Mouse (Mus musculus) heart, embryonic 15.5 days (tissue): Measurements from ENCODE around the gene Wwox. TPM values are rescaled to one million over a fixed set of nuclear protein-coding genes. Genes with fewer than 3 reads are reported as not detected.

Experiments used
- ATAC-seq: fragments of 200-750 bp; cut with Nextera tagmentation; replicated peaks from 2 replicates; pipeline ENCODE4 v1.8.0; 2017; ENCODE audit warnings: low read depth, moderate TSS enrichment; ENCODE audit not compliant: insufficient number of reproducible peaks, insufficient read depth, low FRiP score
- H3K27ac ChIP-seq: fragments of 300-500 bp; sonication (generic); 2 replicates; pipeline ENCODE4 v1.5.1; 2015; ENCODE audit warnings: mild to moderate bottlenecking, inconsistent platforms
- H3K27me3 ChIP-seq: fragments of 300-500 bp; sonication (generic); 2 replicates; pipeline ENCODE4 v1.6.1; 2015; ENCODE audit warnings: inconsistent platforms
- H3K36me3 ChIP-seq: fragments of 300-500 bp; sonication (generic); 2 replicates; pipeline ENCODE4 v1.6.1; 2015; ENCODE audit warnings: mild to moderate bottlenecking, inconsistent platforms
- H3K4me1 ChIP-seq: fragments of 300-500 bp; sonication (generic); replicated peaks from 2 replicates; pipeline ENCODE4 v1.6.1; 2015; ENCODE audit warnings: inconsistent platforms
- H3K4me2 ChIP-seq: fragments of 300-500 bp; sonication (generic); 2 replicates; pipeline ENCODE4 v1.6.1; 2015; ENCODE audit warnings: inconsistent platforms, mild to moderate bottlenecking, moderate library complexity
- H3K4me3 ChIP-seq: fragments of 300-500 bp; sonication (generic); 2 replicates; pipeline ENCODE4 v1.5.1; 2015; ENCODE audit warnings: mild to moderate bottlenecking, inconsistent platforms
- H3K9ac ChIP-seq: fragments of 300-500 bp; sonication (generic); 2 replicates; pipeline ENCODE4 v1.6.1; 2015; ENCODE audit warnings: mild to moderate bottlenecking, inconsistent platforms
- H3K9me3 ChIP-seq: fragments of 300-500 bp; sonication (generic); replicated peaks from 2 replicates; pipeline ENCODE4 v1.6.1; 2016; ENCODE audit warnings: inconsistent platforms
- WGBS: fragments of 180-500 bp; shearing (Covaris S2); methylation state at CpG from one replicate; pipeline ENCODE4 v1.1.7; 2015; ENCODE audit warnings: mixed read lengths; 5-methylcytosine and 5-hydroxymethylcytosine counted together
- polyA plus RNA-seq: library from polyadenylated mRNA; unstranded; fragments of >200 nt; fragmentation: Nextera tagmentation; extraction: Ambion mirVana; gene quantifications from 2 replicates; pipeline ENCODE4 v1.2.1, GENCODE M21; 2015

Gene Wwox
- polyA plus RNA-seq, 1 experiment from 2014 or later, result 10.9 TPM

DNA sequence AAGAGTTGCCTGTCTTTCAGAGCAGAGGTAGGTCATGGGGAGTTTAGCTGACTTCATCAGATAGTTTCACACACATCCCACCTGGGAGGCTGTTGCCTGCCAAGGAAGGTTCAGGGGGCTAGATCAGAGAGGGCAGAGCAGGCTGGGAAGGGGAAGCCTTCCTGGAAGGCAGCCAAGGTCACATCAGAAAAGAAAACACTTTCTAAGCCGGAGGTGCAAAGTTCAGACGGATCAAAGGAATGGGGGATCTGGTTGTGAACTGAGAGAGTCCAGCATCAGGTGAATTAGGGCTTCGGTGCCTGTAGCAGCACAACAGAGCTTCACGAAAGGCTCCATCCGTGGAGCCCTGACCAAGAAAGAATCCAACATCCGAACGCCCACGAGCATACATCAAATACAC is 488.0 kb downstream of the Wwox start:
- H3K4me3 ChIP-seq, result no peak overlapping the region
- ATAC-seq, result no peak
- no peak overlapping the region for H3K4me2 ChIP-seq
- H3K27me3 ChIP-seq, result no peaks in the 10 kb centered on the region
- H3K36me3 ChIP-seq, result no peaks in the 10 kb centered on the region
- 59% methylated on average over 8 of the region's 8 CpGs for WGBS
- H3K27ac ChIP-seq, result no peak overlapping the region
- peaks cover 7% of the 10 kb centered on the region for H3K4me1 ChIP-seq
- H3K9ac ChIP-seq, result no peak overlapping the region
- no peaks in the 10 kb centered on the region for H3K9me3 ChIP-seq

DNA sequence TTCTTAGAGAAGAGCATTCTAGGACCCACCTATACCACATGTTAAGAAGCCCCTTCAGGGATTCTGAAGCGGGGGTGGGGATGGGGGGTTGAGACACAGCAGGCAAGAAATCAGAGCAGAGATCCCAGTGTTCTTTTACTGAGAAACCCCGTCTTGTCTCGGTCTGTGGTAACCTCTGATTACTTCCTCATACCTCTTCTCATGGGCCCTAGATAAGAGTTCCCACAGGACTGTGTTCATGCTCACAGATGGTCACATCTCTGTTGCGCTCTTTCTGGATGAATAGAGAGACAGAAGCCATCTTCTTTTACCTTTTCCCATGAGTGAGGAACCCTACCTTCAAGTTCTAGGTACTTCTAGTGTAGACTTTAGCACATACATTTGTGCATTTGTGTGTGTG is 488.5 kb downstream of the Wwox start:
- no peak for ATAC-seq
- H3K9ac ChIP-seq, result no peak overlapping the region
- peaks cover 7% of the 10 kb centered on the region for H3K4me1 ChIP-seq
- H3K36me3 ChIP-seq, result no peaks in the 10 kb centered on the region
- H3K27me3 ChIP-seq, result no peaks in the 10 kb centered on the region
- no peaks in the 10 kb centered on the region for H3K9me3 ChIP-seq
- H3K27ac ChIP-seq, result no peak overlapping the region
- H3K4me2 ChIP-seq, result no peak overlapping the region
- no peak overlapping the region for H3K4me3 ChIP-seq
- 77% methylated on average over 4 of the region's 4 CpGs for WGBS

DNA sequence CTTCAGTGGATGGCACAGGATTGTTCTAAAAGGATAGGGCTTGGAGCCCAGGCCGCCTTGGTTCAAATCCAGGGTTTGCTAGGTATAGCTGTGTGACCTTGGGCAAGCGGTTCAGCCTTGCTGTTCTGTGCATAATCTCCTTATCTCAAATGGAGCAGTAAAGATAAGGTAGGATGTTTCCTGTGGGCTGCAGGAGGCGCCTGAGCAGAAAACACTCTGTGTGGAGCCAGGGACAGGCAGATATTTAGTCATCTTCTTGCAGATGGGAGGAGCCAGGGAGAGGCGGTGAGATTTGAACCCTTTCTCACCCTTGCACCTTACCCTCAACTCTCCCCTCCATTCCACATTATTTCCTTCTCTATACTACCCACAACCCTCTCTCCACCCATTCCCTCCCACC is 490.1 kb downstream of the Wwox start:
- H3K27me3 ChIP-seq, result no peaks in the 10 kb centered on the region
- ATAC-seq, result no peak
- no peak overlapping the region for H3K9ac ChIP-seq
- no peaks in the 10 kb centered on the region for H3K9me3 ChIP-seq
- H3K4me3 ChIP-seq, result no peak overlapping the region
- H3K4me1 ChIP-seq, result peaks cover 7% of the 10 kb centered on the region
- no peaks in the 10 kb centered on the region for H3K36me3 ChIP-seq
- H3K4me2 ChIP-seq, result no peak overlapping the region
- H3K27ac ChIP-seq, result no peak overlapping the region
- 82% methylated on average over 4 of the region's 4 CpGs for WGBS

DNA sequence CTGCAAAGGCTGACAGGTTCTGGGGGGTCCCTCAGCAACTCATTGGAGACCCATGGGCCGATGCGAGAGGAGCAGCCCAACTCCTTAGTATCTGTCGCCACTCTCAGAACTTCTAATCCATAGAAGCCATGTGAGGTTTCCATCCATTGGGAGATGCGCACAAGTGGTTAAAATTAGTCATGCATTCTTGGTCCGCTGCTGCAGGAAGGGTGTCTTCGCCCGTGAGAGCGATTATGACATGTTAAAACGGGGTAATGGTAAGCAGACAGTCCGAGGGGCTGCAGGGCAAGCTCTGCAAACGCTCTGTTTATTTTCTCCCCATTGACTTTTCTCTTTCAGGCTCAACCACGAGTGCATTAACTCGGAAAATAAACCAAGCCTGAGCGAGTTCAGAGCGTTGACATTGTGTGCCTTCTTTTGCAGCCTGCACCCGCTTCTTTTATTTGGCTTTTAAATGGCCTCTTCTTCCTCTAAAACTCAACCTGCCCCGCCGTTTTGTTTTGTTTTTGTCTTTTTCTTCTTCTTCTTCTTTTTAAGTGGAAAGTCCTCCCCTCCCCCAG is 492.7 kb downstream of the Wwox start:
- Histone ChIP-seq H3K9ac (no peak overlapping the region), H3K9me3 (no peaks in the 10 kb centered on the region), H3K4me2 (peak overlapping the region; percentile 21; the same call in 1 of the 2 replicates), H3K36me3 (no peaks in the 10 kb centered on the region), H3K4me1 (peaks cover 12% of the 10 kb centered on the region), H3K27me3 (0 out of 2 replicates have a peak, but pooled peaks cover 3% of the 10 kb centered on the region), H3K27ac (no peak overlapping the region), H3K4me3 (no peak overlapping the region)
- 46% methylated on average over 18 of the region's 18 CpGs for WGBS
- ATAC-seq, result no peak

DNA sequence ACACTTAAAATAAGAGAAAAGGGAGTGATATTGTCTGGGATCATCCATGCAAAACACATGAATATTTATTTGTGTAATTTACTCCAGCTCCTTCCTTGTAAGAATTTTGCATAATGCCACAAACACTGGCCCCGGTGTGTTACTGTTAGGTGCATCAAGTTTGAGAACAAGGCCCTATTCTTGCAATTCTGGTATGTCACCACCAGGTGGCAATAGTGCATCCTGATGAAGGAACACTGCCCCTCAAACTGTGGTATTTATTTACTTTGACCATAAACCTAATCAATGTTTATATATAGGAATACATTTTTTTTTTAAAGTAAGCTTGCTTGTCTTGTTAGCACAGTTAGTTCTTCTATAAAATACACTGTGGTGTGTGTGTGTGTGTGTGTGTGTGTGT is 493.8 kb downstream of the Wwox start:
- H3K27ac ChIP-seq, result no peak overlapping the region
- H3K4me1 ChIP-seq, result peaks cover 6% of the 10 kb centered on the region
- H3K36me3 ChIP-seq, result no peaks in the 10 kb centered on the region
- 0 out of 2 replicates have a peak, but pooled peaks cover 3% of the 10 kb centered on the region for H3K27me3 ChIP-seq
- H3K9ac ChIP-seq, result no peak overlapping the region
- no peak overlapping the region for H3K4me3 ChIP-seq
- 73% methylated on average over 1 of the region's 1 CpGs for WGBS
- no peak overlapping the region for H3K4me2 ChIP-seq
- ATAC-seq, result no peak
- no peaks in the 10 kb centered on the region for H3K9me3 ChIP-seq

DNA sequence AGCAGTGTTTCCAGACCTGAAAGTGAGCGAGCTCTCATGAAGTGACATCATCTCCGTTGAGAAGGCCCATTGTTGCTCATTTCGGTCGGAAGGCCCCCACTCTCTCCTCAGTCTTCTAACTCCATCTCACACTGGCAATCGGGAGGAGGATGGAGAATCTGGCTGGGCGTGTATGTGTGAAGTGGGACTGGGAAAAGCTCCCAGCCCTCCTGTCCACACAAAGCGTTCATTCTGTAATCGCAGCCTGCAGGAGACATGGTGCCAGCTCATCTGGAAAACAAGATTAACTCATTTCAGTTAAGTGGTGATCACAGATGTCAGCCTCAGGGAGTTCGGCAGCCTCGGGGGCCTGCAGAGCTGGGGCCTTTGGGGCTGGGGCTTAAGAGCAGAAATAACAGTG is 497.4 kb downstream of the Wwox start:
- H3K27ac ChIP-seq, result no peak overlapping the region
- no peak overlapping the region for H3K4me2 ChIP-seq
- H3K4me3 ChIP-seq, result no peak overlapping the region
- H3K27me3 ChIP-seq, result 0 out of 2 replicates have a peak, but pooled peaks cover 3% of the 10 kb centered on the region
- no peak for ATAC-seq
- WGBS, result 25% methylated on average over 10 of the region's 10 CpGs
- H3K4me1 ChIP-seq, result peaks cover 6% of the 10 kb centered on the region
- no peak overlapping the region for H3K9ac ChIP-seq
- H3K9me3 ChIP-seq, result no peaks in the 10 kb centered on the region
- H3K36me3 ChIP-seq, result no peaks in the 10 kb centered on the region

DNA sequence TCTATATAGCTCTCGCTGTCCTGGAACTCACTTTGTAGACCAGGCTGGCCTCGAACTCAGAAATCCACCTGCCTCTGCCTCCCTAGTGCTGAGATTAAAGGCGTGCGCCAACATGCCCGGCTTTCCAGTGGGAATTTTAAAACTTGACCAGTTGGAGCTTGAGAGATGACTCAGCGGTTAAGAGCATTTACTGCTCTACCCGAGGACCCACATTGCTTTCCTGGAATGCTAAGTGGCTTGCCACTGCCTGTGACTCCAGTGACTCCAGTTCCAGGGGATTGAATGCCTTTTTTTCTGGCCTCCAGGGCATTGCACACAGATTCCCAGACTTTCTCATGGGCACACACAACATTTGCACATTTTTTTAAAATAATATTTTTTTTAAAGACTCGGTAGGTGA is 499.9 kb downstream of the Wwox start:
- ATAC-seq, result no peak

DNA sequence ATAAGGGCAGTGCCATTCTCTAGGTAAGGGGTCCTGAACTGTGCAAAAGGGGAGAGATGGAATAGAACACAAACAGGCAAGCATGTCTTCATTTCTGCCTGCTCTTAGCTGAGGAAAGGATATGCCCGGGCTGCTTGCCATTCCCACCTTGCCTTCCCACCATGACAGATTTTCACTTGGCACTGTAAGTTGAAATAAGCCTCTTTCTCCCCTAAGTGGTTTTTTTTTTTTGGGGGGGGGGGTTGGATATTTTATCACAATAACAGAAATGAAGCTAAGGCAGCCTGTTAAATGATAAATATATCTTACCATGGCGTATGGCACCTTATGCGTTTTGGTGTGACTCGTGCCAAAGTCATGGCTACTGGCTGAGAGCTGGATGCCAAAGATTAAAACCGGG is 501.6 kb downstream of the Wwox start:
- Histone ChIP-seq H3K4me3 (no peak overlapping the region), H3K36me3 (no peaks in the 10 kb centered on the region), H3K27me3 (no peaks in the 10 kb centered on the region), H3K9ac (no peak overlapping the region), H3K4me1 (peaks cover 6% of the 10 kb centered on the region), H3K27ac (no peak overlapping the region), H3K4me2 (no peak overlapping the region), H3K9me3 (no peaks in the 10 kb centered on the region)
- no peak for ATAC-seq
- WGBS, result 84% methylated on average over 5 of the region's 5 CpGs

More for the DNA sequence above, 499.9 kb downstream of the Wwox start:
- Histone ChIP-seq H3K4me3 (no peak overlapping the region), H3K4me2 (no peak overlapping the region), H3K4me1 (peaks cover 6% of the 10 kb centered on the region), H3K9ac (no peak overlapping the region), H3K9me3 (no peaks in the 10 kb centered on the region), H3K27ac (no peak overlapping the region), H3K36me3 (no peaks in the 10 kb centered on the region), H3K27me3 (0 out of 2 replicates have a peak, but pooled peaks cover 3% of the 10 kb centered on the region)
- 65% methylated on average over 8 of the region's 8 CpGs for WGBS

DNA sequence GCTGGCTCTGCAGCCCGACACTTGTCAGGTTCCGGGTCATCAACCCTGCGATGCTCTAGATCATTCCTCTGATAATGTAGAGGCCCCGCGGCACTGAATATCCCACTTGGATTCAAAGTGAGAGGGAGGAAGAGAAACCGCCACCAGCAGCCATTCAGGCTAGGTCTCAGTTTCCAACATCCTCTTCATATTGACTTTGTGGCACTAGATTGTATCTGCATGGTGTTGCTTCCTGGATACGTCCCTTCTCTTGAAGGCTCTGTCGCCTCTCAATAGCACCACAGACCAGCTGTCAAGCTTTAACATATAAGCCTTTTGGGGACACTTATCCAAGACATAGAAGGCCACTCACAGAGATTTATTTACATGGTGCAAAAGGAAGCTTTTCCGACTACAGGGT is 502.2 kb downstream of the Wwox start:
- no peak for ATAC-seq
- H3K36me3 ChIP-seq, result no peaks in the 10 kb centered on the region
- H3K4me3 ChIP-seq, result no peak overlapping the region
- no peaks in the 10 kb centered on the region for H3K27me3 ChIP-seq
- WGBS, result 62% methylated on average over 9 of the region's 9 CpGs
- H3K4me1 ChIP-seq, result peaks cover 6% of the 10 kb centered on the region
- H3K9ac ChIP-seq, result no peak overlapping the region
- H3K27ac ChIP-seq, result no peak overlapping the region
- no peaks in the 10 kb centered on the region for H3K9me3 ChIP-seq
- H3K4me2 ChIP-seq, result no peak overlapping the region

DNA sequence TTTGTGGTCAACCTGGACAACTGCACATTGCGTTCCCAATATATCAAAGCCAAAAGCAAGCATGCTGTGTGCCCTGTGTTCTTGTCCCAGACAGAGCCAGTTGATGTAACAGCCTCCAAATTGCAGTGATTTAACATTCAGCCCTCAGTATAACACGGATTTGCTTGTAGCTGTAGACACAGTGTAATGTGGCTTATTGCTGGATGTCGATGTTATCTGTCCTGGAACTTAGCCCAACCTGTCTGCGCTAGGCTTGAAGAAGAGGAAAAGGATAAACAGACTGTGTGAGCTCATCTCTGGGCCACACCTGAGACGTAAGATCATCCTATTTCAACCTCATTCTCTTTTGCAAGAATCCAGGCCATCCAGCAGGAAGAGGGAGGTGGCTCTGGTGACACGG is 508.5 kb downstream of the Wwox start:
- WGBS, result 62% methylated on average over 6 of the region's 6 CpGs
- Histone ChIP-seq H3K9ac (no peak overlapping the region), H3K9me3 (no peaks in the 10 kb centered on the region), H3K27me3 (no peaks in the 10 kb centered on the region), H3K4me1 (no peaks in the 10 kb centered on the region), H3K4me2 (no peak overlapping the region), H3K36me3 (no peaks in the 10 kb centered on the region), H3K4me3 (no peak overlapping the region), H3K27ac (no peak overlapping the region)
- no peak for ATAC-seq

DNA sequence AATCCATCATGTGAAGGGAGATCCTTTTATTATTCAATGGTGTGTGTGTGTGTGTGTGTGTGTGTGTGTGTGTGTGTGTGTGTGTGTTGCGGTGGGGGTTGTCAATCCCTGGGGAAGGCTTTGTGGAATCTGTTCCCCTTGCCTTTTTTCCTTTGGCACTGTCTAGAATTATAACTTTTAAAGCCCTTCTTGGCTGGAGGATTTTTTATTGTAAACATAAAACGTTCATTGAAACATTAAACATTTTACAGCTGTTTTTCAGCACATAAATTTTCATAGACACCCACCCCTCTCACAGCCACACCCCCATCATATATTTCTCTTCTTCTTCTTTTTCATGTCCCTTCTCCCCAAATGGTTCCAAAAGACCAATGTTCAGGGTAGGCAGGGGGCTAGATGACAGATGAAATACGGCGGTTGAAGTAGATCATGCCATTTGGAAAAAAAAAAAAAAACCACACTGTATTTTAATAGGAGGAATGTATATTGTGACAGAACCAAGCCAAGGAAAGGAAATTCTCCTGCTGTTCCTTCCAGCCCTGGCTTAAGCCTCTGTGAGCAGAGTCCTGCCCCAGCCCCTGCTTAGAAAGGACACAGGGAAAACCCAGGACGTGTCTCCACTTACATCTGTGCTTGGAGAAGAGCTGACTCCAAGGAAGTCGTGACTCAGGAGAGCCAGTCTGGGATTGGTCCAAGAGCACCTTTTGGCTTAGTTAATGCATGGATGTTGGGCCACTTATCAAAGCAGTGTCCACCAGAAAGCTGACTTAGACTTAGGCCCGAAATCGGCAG is 517.1 kb downstream of the Wwox start:
- Histone ChIP-seq H3K4me3 (no peak overlapping the region), H3K27ac (no peak overlapping the region), H3K36me3 (no peaks in the 10 kb centered on the region), H3K4me1 (peaks cover 4% of the 10 kb centered on the region; the same call in 1 of the 2 replicates), H3K9me3 (no peaks in the 10 kb centered on the region), H3K27me3 (no peaks in the 10 kb centered on the region), H3K4me2 (no peak overlapping the region), H3K9ac (no peak overlapping the region)
- ATAC-seq, result no peak
- WGBS, result 75% methylated on average over 8 of the region's 8 CpGs
